Mouse (Mus musculus) cerebellum, adult (tissue): ENCODE data around the gene Prap1.
A peak's percentile ranks its signal among the peaks of the same experiment; 100 is the strongest.
"Not testable (repeated sequence)": the region's sequence is repeated elsewhere in the genome, so short reads cannot be mapped to it uniquely, and the experiment has no call there.

Experiments used
- ATAC-seq: cut with Nextera tagmentation; 2 replicates; pipeline ENCODE4 v1.9.2; 2017; ENCODE audit warnings: mild to moderate bottlenecking, moderate library complexity, mixed read lengths; ENCODE audit not compliant: insufficient number of reproducible peaks, low FRiP score, low TSS enrichment

Gene Prap1

DNA sequence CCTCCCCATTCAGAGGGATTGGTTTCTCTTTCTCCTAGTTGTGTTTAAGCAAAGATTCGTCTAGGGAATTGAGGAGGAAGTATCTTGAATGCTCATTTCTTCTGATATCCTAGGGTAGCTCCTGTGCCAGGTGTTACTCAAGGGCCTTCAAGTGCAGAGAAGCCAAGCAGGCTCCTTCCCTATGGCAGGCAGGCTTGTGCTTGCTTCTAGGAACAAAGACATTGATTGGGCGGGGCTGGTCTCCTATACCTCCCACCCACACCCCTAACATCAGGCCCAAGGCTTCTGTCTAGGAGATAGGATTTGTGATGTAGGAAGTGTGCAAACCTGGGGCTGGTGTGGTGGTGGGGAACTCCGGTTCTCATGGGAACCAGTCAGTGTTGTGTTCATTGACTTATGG, 33.7 kb downstream of the Prap1 start:
- no peak for ATAC-seq

DNA sequence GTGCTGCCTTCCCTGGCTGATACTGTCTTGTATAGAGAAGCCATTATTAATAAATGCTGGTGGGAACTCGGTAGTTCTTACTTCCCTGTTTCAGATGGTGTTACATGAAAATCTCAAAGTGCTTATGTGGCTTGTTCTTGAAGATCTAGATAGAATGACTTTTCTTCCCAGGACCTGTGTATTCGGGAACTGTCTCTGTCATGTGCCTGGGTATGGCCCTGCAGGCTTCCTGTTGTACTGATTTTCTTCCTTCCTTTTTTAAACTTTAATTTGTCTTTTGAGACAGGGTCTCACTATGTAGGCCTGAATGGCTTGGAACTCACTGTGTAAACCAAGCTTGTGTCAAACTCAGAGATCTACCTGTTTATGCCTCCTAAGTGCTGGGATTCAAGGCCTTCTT, 34.7 kb downstream of the Prap1 start:
- ATAC-seq, result no peak

DNA sequence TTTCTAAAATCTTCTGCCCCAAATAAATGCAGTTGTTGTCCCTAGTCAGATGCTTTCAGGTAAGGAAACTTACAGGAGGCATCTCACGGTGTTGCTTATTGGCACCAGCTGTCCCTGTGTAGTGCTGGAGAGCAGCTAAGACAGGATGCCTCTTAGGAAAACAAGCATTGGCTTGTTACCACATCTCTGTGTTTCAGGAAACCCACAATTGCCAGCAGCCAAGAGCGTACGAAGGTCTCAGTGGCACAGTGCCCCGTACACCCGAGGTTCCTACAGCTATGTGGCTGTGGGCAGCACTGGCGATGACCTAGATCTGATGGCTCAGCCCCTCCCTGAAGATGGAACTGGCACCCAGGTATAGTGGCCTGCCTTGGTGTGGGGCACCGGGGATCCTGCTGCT, 39.0 kb downstream of the Prap1 start:
- not testable (repeated sequence) for ATAC-seq

DNA sequence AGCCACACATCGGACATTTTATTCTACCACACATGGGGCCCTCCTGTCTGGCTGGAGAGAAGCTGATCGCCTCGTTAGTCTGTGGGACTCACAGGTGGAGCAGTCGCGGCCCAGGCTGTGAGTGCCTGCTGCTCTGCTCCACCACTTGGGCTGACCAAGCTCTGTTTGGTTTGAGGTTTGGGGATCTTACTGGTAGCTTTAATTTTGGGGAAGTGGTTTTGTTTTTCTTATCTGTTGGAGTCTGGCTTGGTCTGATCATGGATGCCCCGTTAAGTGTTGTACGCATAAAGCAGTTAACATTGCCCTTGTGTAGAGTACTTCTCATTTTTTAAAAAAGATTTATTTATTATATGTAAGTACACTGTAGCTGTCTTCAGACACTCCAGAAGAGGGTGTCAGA, 40.8 kb downstream of the Prap1 start:
- ATAC-seq, result not testable (repeated sequence)

DNA sequence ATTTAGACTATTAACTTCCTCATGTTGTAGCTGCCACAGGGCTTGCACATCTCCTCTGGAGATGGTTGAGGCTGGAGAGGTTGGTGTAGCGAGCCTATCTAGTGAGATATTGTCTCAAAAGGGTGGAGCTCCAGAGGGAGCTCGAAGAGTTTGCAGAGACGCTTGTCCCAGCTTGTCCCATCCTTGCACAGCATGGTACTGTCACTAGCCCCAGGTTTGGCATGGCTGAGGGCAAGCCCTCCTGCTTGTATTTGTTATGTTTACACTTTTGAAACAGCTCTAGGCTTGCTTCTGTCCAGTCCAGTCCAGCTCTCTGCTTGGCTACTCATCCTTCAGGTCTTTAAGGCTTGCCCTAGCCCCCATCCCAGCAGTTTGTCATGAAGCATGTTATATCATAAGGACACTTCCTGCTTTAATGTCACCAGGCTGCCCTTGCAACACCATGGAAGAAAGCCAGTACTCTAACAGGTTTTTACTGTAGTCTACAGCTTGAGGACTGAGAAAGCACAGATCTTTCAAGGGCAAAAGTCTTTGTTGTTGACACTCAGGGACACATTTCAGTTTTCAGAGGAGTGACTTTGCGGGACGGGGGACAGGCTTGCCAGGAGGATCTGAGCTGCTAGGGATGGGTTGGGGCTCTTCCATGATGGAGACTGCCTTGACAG, 42.0 kb downstream of the Prap1 start:
- no peak for ATAC-seq

DNA sequence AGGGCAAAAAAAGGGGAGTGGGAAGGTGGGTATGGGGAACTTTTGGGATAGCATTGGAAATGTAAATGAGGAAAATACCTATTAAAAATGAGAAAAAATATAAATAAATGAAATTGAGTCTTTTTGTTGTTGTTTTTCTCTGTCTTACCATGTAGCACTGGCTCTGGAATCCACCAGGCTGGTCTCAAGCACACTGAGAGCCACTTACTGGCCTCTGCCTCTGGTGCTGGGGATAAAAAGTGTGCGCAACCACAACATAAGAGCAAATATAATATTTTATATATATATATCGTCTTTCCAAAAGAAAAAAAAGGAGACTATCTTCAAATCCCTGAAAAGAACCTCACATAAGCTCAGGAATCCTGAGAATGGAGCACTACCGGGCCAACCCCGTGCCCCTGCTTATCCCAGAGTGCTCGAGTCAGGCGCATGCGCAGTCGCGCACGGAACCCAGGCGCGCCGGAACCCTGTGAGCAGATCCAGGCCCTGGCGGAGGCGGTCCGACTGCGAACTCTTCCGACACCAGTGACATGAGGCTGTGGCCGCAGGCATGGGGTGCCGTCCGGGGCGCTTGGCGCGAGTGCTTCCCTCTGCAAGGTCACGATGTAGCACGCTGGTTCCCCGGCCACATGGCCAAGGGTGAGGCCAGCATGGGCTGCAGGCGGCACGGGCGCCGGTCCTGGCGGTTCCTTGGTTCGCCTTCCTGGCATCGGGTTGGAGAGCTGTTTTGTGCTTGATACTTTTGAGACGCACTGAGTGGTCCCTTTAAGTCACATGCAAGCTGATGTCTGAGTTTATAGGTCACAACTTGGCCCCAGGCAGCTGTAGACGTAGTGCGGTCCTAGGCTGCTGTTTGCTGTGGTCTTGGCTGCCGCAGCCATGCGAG, 44.2 kb downstream of the Prap1 start, which contains the start of gene Mtg1:
Gene Mtg1, plus strand, starts transcription at position 430 of the 886 bp plus-strand sequence.
- peak; percentile 95 for ATAC-seq

DNA sequence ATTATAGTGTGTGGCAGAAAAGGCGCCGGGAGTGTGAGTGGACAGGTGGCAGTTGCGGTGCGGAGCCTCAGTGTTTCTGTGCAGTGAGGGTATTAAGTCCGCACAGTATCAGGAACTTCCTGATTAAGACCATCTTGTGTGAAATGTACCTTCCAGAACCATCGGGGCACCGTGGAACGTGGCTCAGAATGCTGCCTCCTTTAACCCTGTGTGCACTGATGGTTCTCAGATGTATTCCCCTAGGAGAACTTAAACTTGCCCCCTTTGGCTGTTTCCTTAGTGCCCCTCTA, 44.8 kb downstream of the Prap1 start:
- no peak for ATAC-seq

DNA sequence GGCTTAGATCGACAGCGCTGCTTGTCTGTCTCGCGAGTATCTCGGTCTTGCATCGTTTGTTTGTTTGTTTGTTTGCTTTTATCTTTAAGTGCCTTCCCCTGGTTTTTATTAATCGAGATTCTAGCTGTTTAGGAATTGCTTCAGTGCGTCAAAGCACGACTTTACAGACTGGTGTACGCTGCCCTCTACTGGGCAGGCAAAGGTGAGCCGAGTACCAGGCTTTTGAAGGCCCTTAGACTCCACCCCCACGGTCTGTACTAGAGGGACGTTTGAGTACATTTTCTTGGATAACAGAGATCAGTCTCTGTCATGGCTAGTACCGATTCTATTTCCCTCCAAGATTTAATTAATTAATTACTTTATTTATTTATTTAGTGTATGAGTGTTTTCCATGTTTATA, 48.2 kb downstream of the Prap1 start:
- ATAC-seq, result no peak

DNA sequence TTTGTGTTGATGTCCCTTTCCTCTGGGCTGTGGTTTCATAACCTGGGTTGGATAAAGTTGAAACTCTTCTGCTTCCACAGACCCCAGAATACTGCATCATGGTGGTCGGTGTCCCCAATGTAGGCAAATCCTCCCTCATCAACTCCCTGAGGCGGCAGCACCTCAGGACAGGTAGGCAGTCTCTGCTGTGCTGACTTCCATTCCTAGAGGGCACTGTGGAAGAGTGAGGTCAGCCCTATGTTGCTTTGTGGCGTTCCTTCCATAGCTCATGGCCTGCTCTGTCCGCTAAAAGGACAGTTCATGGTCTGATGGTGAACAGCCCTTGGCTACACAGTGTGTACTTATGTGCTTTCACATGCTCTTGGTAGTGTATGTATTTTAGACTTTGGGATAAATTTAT, 51.4 kb downstream of the Prap1 start:
- no peak for ATAC-seq
